Mouse (Mus musculus) right cerebral cortex, postnatal 36 days (tissue): ENCODE measurements around the gene Pla2g2d.

Experiments used
- DNase-seq, 2 experiments: peaks; one replicate each; pipeline ENCODE4 v3.0.0; 2022; ENCODE audit warnings: low spot score in 2 of 2, mixed read lengths in 1 of 2

Pla2g2d gene

GRCm38 (mm10) chr4:138775435-138775834 lies at the start of gene Pla2g2d:
TSS of gene Pla2g2d (plus strand) at chr4:138775735.
- no peak for DNase-seq

GRCm38 (mm10) chr4:138725751-138726150 lies 49.8 kb upstream of the Pla2g2d start:
- no peak for DNase-seq

- no peak for DNase-seq
Measured at GRCm38 (mm10) chr4:138729018-138729703, 46.4 kb upstream of the Pla2g2d start.

- DNase-seq: no peak
Measured at GRCm38 (mm10) chr4:138734105-138734504, 41.4 kb upstream of the Pla2g2d start.

GRCm38 (mm10) chr4:138734863-138735262 lies 40.7 kb upstream of the Pla2g2d start:
- no peak for DNase-seq

GRCm38 (mm10) chr4:138737031-138737430 lies 38.5 kb upstream of the Pla2g2d start, which contains the start of gene Ubxn10:
TSS of gene Ubxn10 (minus strand) at chr4:138737167.
- no peak for DNase-seq

- DNase-seq: peak; percentile 52 to 63
Measured at GRCm38 (mm10) chr4:138739136-138739851, 36.2 kb upstream of the Pla2g2d start.

- no peak for DNase-seq
Measured at GRCm38 (mm10) chr4:138745884-138746283, 29.7 kb upstream of the Pla2g2d start.

- no peak for DNase-seq
Measured at GRCm38 (mm10) chr4:138746866-138747265, 28.7 kb upstream of the Pla2g2d start.

- peak in 1 of 2 experiments; percentile 52 for DNase-seq
Measured at GRCm38 (mm10) chr4:138747851-138748250, 27.7 kb upstream of the Pla2g2d start.

GRCm38 (mm10) chr4:138748369-138749072 lies 27.0 kb upstream of the Pla2g2d start:
- DNase-seq: peak in 1 of 2 experiments; percentile 61

GRCm38 (mm10) chr4:138752603-138753002 lies 22.9 kb upstream of the Pla2g2d start:
- no peak for DNase-seq

GRCm38 (mm10) chr4:138753608-138754007 lies 21.9 kb upstream of the Pla2g2d start:
- no peak for DNase-seq

GRCm38 (mm10) chr4:138754432-138754831 lies 21.1 kb upstream of the Pla2g2d start:
- DNase-seq: no peak

GRCm38 (mm10) chr4:138755439-138755838 lies 20.1 kb upstream of the Pla2g2d start:
- no peak for DNase-seq

GRCm38 (mm10) chr4:138755983-138756382 lies 19.6 kb upstream of the Pla2g2d start:
- DNase-seq: no peak

- DNase-seq: no peak
Measured at GRCm38 (mm10) chr4:138757416-138757815, 18.1 kb upstream of the Pla2g2d start, which contains the start of gene Pla2g2f. TSS of gene Pla2g2f (minus strand) at chr4:138757626.

GRCm38 (mm10) chr4:138762266-138762665 lies 13.3 kb upstream of the Pla2g2d start:
- DNase-seq: no peak

- no peak for DNase-seq
Measured at GRCm38 (mm10) chr4:138771970-138772369, 3.6 kb upstream of the Pla2g2d start.

- no peak for DNase-seq
Measured at GRCm38 (mm10) chr4:138772386-138772785, 3.1 kb upstream of the Pla2g2d start.

GRCm38 (mm10) chr4:138777417-138778407 lies 2.2 kb downstream of the Pla2g2d start:
- no peak for DNase-seq
